Mouse (Mus musculus): ENCODE measurements at regions not wholly inside any gene's neighbourhood (a gene's known extent, or its start where the extent isn't known, plus 50 kb on each side); places are given as distances from the start of the nearest gene placed in this dataset.

DNA sequence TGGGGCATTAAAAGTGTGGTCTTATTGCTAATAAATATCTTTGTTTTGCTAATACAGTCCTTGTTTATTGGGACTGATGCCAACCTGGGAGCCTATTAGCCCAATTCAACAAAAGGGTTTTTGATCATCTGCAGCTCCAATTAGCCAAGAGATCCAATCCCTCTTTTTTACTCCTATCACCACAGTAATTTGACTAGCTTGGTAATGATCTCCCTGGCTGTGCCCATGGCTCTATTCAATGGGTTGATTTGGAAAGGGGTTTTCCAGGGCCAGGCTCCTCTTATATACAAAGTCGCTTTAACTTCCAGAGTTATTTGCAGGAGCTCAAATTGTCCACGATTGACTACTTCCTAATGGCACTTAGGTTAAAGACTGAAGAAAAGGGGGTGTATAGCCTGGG lies 145.1 kb upstream of the Adra1b start:
- no peak for DNase-seq

- no peak for DNase-seq
Measured at GRCm38 (mm10) chr11:44049253-44049976, 148.4 kb upstream of the Adra1b start.

DNA sequence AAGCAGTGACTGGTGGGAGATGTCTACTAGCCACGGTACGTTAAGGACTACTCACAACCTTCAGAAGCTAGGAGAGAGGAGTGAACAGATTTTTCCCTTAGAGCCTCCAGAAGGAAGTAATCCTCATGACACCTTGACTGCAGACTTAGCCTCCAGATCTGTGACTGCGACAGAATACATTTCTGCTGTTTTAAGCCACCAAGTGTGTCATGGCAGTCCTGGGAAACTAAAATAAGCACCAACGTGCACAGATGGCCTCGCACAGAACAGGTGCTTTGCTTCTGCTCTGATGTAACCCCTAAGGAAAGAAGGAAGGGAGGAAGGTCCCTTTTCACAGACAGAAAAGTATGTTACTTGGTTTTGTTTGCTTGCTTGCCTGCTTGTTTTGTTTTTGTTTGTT lies 151.5 kb upstream of the Adra1b start:
- DNase-seq, result peak; percentile 23

- no peak for DNase-seq
Measured at GRCm38 (mm10) chr11:44062446-44062845, 161.4 kb upstream of the Adra1b start.

DNA sequence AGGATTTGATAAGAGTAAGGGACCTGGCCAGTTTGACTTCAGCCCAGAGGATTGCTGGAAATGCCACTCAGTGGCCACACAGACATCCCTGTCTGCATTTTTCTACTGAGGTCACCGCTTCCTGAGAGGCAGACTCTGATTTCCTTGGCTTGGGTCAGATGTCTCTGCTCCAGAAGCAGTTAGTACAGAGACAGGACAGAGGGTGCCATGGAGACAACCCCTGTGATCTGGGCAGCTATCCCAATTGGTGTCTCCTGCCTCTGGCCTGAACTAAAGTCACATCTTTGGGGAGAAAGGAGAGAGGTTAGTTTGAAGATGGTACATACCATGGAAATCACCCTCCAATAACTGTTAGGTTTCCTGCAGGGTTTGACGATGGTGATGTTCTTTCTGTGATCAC lies 165.2 kb upstream of the Adra1b start:
- no peak for DNase-seq

- DNase-seq, result no peak
Measured at GRCm38 (mm10) chr11:44083716-44084115, 182.7 kb upstream of the Adra1b start.

GRCm38 (mm10) chr11:44086951-44087350 lies 185.9 kb upstream of the Adra1b start:
- DNase-seq, result no peak

DNA sequence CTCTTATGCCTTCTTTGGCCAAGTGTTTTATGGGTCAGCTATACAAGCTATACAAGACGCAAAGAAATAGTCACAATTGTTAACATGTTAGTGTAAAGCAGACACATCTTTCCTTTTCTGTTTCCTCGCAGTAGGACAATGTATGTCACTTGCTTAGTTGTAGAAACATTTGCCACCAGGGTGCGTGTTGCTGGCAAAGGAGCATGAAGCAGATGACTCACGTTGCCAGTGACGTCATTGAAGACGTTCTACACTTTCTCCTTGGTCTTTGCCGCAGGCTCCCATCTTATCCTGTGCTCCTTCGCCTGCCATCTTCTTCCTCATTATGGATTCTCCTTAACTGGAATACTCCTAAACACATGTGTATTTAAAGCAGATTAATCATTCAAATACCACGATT lies 188.5 kb upstream of the Adra1b start:
- DNase-seq, result no peak

DNA sequence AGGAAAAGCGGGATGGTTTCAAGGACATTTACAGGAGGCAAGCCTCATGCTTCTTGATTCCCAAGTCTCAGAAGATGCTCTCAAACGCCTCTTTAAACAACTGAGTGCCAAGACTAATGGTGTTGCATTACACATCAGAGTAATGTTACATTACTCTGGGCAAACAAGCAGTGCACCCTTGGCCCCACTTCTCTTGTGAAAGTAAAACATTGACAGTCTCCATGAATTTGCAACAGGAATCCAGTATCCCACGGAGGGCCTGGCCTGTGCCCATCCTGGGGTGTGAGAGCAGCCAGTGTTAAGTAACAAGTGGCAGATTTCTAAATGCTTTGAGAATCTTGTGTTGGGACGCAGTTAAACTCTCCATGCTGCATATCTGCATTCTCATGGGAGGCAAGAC lies 194.3 kb upstream of the Adra1b start:
- DNase-seq, result no peak

GRCm38 (mm10) chr11:44103188-44103840 lies 202.3 kb upstream of the Adra1b start:
- no peak for DNase-seq

DNA sequence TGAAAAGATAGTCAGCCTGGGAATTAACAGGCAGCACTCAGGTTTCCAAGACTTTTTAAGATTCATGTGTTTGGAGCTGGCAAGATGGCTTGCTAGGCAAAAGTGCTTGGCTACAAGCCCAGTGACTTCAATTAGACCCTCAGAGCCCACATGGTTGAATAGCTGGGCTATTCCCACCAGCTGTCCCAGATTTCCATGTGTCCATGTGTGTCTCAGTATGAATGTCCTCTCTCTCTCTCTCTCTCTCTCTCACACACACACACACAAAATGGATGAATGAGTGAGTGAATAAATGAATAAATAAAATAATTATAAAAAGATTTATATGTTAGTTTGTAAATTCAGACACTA lies 202.8 kb upstream of the Adra1b start:
- DNase-seq, result no peak

DNA sequence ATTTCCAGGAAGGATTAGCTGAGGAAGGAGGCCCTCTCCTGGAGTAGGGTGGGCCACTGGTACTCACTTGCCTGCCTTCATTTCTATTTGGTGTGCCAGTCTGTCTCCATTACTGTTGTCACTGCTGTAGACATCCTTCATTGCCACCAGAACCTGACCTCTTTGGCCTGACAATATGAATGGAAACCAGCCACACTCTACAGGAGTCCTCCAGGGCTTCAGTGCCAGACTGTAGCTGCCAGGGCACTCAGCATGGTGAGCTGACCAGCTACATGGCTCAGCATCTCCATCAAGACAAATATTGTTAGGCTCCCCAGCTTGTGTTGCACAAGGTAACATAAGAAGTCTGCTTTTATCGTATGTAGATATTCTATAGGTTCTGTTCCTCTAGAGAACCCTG lies 205.2 kb upstream of the Adra1b start:
- no peak for DNase-seq

- no peak for DNase-seq
Measured at GRCm38 (mm10) chr11:44111525-44111924, 210.5 kb upstream of the Adra1b start.

- DNase-seq, result peak; percentile 13
Measured at GRCm38 (mm10) chr11:44127088-44127487, 226.1 kb upstream of the Adra1b start.

GRCm38 (mm10) chr11:44128481-44128880 lies 227.5 kb upstream of the Adra1b start:
- no peak for DNase-seq

- DNase-seq, result no peak
Measured at GRCm38 (mm10) chr11:44133244-44133643, 232.2 kb upstream of the Adra1b start.

DNA sequence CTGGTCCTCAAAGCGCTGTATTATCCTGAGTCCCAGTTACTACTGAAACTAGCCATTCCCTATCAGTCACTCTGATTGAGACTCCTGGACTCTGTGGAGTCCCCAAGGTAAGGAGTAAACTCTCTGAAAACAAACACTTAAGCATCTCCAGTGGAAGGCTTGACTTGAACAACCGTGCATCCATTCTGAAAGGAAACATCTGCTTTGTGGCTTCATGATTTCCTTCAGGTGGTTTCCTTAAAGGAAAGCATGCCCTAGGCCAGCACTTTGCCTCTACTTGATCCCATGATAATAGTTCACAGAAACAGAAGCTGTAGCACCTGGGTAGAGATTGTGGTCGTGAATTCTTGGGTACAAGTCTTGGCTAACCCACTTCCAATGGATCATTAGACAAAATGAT lies 235.0 kb upstream of the Adra1b start:
- DNase-seq, result no peak

DNA sequence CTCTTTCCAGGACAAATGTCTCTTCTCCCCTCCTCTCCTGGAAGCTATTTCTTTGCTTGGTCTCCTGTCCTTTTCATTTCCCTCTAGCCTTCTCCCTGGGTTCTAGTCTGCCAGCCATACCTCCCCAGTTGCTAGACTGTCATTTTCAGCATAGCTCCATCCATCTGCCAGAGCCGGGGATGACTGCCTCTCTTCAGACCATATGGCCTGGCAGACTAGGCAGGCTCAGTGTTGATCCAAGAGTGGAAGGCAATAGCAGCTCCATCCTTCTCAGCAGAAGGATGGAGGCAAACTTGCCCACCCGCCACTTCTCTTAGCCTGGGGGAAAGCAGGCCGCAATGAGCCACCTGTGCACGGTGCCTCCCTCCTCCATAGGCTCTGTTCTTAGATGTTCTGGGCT lies 242.0 kb upstream of the Adra1b start:
- DNase-seq, result peak; percentile 25

GRCm38 (mm10) chr11:44144477-44144876 lies 243.5 kb upstream of the Adra1b start:
- no peak for DNase-seq

DNA sequence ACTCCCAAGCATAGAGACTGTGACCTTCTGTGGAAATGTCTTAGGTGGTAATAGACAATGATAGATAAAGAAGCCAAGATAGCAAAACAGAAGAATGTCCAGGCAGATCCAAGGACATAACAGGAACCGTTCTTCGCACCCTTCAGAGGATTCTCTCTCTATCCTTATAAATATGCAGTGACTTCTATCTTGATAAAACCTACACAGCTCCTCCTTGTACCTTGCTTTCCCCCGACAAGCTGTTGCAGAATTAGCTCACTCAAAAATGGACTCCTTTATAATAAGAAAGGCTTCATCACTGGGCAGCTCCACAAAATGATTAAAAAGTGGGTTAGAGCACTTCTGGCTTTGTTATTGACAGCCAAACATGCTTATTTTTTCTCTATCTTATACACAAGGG lies 245.4 kb upstream of the Adra1b start:
- DNase-seq, result no peak

DNA sequence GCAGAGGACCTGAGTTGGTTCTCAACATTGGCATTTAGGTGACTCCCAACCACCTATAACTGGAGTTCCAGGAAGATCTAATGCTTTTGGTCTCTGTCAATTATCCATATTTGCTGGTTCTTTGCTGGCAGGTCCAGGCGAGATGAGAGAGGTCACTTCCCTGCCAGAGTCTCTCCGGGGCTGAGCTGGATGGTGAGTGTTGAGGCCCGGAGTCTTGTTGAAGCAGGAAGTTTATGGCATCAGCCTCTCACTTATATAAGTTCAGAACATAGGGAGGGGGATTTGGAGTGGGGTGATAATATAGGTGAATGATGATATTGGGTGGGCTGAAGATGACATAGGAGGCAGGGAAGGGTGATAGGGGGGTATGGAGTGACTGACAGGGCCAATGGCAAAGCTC lies 246.3 kb upstream of the Il12b start:
- DNase-seq, result no peak

- no peak for DNase-seq
Measured at GRCm38 (mm10) chr11:44155591-44155990, 244.3 kb upstream of the Il12b start.

DNA sequence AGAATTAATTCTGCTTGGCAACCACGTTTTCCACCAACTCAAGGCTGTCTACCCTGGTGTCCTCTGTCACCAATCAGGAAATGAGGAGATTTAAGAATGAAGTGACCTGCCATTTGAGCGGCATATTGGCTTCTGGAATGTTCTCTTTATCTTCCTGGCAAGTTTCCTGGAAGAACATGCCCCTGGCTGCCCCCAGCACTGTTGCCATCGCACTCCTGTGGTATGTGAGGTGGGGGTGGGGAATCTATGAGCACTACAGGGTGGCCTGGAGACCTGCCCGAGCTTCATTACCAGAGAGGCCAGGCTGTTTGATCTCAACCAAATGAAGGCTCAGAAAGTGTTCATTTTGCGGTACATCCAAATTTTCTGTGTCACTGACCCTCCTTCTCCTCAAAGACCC lies 243.8 kb upstream of the Il12b start:
- no peak for DNase-seq

DNA sequence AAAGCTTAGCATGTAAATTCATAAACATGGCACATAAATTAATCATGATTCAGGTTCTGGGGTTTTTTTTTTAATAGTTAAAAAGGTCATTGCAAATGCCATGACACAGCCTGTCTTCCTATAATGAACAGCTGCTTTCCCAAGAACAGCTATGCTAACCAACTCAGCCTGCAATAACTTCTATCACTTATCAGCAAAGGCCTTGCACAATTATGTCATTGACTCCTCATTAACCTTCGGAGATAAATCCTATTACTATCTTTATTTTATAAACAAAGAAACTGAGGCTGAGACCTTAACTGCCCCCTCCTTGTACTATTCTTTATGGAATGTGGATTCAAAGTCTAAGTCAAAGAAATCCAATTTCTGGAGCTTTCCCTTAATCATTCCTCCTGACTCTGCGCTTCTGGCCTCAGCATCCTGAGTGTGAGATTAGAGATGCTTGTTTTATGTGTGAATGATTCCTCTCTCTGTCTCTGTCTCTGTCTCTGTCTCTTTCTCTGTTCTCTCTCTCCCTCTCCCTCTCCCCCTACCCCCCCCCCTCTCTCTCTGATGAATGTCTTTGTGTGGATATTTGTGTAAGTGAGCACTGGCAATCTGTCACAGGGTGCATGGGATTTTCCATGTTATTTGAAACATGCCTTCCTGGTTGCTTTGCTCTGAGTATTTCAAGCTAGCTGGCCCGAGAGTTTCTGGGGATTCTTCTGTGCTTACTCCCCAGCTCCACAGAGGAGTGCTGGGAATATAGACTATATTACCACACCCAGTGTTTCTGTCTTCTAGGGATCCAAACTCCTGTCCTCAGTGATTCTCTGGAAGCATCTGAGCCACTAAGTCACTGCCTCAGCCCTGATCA lies 243.1 kb upstream of the Il12b start:
- no peak for DNase-seq
